Mouse (Mus musculus) CD8-positive naive resting alpha-beta T cell, adult 2 months (primary cell): ENCODE measurements at regions not wholly inside any gene's neighbourhood (a gene's known extent, or its start where the extent isn't known, plus 50 kb on each side); places are given as distances from the start of the nearest gene placed in this dataset.

Source experiments
- DNase-seq, 2 experiments: peaks; one replicate each; pipeline ENCODE4 v3.0.0; 2022; ENCODE audit warnings: low read depth in 2 of 2, low spot score in 2 of 2

DNA sequence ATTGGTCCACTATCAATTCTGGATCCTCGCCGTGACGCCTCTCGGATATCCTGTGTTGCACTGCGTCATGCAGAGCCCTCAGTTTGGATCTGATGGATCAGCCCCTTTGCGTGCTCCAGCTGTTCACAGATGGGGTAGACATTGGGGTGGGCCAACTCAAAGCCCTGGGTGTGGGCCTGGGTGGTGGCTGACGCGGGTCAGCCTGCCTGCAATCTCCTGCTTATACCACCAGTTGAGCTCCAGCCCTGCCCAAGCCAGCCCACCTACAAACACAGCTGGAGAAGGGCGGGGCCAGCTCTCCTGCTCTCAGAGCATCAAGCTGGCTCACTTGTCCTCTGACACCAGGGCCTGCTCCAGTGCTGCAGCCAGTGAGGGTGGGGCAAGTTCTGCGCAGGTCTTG lies 73.1 kb downstream of the Rps15a start:
- DNase-seq: no peak

DNA sequence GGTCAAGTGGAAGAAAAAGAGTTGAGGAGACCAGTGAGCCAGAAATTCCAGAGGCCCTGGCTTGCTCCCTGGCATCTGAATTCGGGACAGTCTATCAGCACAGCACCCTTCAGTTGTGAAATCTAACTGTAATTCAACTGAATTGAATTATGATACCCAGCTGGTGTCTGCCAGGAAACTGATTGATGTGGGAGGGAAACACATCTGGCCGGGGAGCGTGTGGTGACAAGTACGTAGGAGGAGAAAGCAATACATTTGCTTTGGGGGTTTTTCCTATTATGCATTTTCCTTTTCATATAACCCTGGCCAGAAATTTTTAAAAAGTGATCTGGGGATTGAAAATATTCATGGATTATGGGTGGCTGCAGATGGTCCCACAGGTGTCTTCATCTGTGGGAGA lies 76.1 kb downstream of the Rps15a start:
- DNase-seq: no peak

DNA sequence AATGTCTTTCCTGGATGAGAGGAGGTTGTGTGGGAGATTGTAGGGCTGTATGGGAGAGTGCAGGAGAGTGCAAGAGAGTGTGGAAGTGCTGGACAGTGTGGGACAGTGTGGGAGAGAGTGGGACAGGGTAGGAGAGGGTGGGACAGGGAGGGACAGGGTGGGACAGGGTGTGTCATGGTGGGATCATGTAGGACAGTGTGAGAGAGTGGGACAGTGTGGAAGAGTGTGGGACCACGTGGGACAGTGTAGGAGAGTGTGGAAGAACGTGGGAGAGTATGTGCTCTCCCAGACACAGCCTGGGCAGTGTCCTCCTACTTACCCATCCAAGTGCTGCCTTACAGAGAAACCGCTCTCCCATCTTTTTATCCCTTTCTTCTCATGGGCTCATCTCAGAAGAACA lies 78.9 kb downstream of the Rps15a start:
- no peak for DNase-seq

DNA sequence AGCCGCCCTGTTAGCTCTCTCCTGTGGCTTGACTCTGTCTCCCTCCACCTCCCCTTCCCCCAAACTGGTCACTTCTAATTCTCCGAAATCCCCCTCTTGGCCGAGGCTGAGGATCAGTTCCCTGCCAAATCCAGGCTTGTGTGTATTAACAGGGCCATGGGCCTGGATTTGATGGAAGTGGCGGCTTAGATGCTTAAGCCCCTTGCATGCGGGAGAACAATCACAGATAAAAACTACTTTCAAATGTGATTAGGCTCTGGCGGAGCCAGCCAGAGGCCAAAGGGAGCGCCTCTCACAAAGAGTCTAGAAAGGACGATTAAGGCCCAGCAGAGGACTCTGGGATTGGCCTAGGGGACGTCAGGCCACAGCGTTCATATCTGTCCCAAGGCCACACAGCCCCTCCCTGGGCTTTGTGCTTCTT lies 89.9 kb downstream of the Rps15a start:
- DNase-seq: no peak

DNA sequence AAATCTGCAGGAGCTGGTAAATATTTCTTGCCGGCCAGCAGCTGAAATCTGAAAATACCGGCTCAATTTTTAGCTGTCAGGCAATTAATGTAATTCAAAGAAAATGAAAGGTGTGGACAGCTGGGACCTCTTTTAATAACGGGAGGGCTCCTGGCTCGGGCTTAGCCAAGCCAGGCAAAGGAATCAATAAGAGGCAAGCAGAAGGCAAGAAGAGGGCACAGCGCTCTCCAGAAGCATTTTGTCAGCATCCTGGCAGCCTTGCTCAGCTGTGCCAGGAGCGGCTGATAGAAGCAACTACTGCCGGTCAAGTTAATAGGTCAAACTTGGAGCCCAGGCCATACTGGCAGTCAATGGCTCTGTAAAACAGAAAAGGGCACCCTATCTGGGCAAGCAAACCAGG lies 111.4 kb downstream of the Rps15a start:
- DNase-seq: no peak

DNA sequence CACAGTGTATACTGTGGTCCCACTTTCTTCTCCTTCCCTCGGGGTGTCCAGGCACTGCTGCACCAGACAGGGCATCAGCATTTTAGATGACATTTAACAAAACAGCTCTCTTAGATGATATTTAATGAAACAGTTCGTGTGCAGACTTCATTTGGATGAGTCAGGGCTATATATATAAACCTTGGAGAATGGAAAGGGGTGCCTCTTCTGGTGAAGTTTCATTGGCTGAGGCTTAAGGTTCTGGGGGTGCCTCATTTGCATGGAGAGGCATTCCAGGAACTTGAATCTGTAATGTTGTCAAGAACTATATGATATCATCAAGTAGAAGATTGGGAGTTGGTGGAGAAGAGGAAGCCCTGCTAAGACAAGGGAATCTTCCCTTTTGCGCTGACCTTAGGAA lies 114.1 kb downstream of the Rps15a start:
- no peak for DNase-seq

DNA sequence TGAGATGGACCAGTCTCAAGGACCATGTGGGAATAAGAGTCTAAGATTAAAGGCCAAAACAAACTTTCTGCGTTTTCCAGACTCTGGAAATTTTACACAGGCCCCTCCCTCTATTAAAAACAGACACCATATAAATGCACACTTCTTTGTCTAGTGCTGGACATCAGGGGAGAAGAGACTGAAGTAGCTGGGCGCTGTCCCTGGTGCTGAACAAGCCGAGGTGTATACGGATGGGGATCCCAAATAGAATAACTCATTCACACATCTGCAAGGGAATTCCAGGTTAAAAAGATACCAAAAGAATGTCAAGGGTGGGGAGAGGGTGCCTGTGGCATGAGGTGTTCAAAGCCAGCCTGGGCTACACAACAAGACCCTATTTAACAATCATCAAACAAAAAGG lies 114.9 kb downstream of the Rps15a start:
- DNase-seq: no peak

DNA sequence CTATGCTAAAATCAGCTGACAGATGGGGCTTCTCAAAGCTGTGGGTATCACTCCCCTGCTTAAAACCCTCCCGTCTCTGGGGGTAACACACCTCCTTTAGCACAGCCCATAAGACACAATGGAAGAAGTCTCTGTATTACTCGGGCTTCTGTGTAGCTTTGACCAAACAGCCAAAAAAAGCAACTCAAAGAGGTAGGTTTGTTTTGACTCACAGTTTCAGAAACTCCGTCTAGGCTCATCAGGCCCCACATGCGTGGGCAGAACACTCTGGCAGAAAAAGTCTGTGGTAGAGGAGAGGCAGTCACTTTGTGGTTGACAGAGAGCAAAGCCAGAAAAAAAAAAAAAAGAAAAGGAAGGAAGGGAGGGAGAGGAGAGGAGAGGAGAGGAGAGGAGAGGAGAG lies 133.8 kb downstream of the Rps15a start:
- DNase-seq: no peak

DNA sequence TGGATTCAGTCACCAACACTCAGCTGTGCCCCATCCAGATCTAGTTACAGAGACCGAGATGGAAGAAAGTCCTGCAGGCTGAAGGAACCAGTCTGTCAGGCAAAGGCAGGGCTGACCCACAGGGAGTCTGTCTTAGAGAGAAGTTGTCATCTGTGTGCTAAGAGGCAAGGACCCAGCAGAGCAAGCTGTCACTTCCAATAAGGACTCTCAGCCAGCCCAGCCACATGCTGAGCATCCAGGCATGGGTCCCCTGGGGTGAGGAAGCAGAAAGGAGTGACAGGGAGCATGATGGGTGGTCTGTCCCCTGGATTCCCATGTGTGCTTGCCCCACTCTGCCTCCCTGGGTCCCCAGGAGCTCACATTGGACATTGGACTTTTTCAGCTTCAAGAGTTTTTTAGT lies 144.8 kb downstream of the Rps15a start:
- no peak for DNase-seq

DNA sequence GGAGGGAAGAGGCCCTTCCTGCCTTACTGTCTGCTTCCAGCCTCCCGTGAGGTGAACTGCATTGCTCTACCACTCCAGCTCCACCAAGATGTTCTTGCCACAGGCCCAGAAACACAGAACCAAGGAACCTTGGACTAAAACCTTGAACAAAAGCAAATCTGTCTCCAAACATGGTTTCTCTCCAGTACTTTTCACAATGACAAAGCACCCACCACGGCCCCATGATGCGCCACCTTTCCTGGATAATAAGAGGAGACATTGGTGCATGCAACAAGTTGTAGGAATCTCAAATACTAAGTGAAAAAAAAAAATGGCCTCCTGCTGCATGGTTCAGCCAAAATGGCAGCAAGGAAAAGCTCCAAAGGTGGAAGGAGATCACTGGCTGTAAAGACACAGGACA lies 172.6 kb downstream of the Rps15a start:
- no peak for DNase-seq

DNA sequence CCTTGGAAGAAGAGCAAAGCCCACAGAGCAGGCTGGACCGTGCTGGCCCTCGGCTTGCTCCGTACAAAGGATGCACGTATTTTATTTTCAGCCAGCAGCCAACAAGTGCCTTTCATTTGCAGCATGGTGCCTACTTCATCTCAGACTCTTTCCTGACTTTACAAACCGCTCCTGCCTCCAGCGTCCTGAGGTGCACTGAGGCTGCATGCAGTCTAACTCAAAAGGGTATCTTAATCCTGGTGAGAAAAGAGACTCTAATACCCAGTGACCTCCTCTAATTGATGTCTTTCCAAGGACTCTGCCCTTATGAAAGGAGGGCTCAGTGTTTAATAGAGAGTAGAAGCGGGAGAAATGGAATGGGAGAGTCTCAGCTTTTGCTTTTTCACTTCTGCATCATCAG lies 176.4 kb downstream of the Rps15a start:
- DNase-seq: no peak

DNA sequence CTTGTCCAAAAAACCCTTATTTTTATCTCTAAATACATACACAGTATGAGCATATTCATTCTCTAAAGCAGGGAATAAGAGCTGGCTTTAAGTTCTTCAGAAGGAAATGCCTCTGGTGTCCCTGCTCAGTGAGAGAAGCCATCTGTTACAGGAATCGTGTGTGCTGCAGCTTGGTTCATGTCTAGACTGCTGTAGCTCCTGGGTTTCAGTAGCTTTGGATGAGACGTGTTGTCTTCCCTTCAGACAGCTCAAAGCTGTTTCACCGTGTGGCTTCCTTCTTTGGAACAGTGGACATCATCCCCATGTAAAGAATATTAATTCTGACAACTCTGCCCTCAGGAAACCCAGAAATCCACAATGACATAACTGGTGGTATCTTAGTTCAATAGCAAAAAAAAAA lies 181.1 kb downstream of the Rps15a start:
- no peak for DNase-seq

DNA sequence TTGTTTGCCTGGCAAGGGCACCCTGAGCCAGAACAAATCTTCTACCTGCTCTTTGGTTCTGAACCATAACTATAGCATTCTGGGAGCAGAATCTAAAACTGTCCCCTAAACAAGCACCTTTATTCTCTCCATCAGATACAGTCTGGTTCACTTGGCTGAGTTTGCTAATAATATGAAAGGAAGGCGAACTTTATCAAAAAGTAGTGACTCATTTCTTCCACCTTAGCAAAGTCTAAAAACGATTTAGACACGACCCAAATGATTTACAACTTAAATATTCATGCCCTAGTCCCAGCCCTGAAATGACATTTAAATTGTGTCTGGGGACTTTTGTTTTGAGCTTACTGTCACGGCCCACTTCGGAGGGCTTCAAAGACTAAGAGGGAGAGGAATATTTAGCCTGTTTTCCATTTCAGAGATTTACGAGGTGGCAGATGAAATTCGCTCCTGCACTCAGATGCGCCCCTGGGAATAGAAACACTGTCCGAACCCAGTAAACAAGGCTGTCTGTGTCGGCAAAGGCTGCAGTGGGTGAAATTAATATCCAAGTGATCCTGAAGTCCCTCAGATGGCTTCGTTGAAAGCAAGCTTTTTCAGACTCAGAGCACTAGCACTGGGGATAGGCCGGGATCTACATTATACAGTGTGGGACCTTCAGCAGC lies 184.6 kb downstream of the Rps15a start:
- no peak for DNase-seq

DNA sequence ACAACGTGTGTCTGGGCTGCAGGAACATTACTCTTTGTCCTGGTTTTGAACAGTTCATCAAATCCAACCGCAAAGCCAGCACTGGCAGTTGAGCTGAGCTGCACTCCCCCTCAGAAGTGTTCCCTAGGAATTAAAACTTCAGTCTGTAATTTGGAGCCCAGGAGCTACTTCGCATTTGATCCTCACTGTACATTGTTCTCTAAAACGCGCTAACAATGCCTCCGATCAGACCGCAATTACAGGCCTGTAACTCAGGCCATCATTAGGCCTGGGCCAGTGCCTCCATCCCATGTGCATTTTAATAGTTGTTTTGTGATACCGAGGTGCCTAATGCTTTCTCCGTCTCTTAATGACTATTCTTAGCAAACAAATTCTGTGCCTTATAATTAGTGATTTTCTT lies 185.6 kb downstream of the Rps15a start:
- DNase-seq: no peak

DNA sequence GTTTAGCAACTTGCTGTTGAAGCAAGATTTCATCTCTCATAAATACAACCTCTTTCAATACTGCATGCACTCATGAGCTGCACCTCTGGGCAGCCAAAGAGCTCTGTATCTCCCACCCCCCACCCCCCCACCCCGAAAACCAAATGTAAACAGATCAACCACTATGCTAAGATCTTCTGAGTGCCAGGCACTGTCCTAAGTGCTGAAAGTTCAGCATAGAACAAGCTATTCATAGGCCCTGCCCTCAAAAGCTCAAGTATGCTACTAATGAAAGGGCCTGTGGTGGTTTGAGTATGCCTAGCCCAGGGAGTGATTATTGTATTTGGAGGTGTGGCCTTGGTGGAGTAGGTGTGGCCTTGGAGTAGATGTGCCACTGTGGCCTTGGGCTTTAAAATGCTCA lies 189.6 kb downstream of the Rps15a start:
- no peak for DNase-seq

DNA sequence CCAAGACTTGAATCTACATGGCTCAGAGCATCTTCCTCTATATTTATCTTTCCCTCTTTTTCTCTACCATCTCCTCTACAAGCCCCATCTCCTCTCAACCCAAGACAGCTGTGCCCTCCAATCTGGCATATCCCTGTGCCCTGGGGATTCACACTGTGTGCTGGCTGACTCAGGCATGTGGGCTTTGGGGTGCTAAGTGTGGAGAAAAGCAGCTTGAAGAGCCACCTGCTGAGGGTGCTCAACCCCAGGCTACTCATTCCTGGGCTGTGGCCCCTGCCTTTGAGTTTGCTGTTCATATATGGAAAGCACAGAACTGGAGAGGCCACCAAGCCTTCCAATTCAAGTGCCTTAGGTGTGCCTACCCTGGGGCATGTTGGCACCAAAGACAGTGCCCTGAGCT lies 193.7 kb downstream of the Rps15a start:
- no peak for DNase-seq

DNA sequence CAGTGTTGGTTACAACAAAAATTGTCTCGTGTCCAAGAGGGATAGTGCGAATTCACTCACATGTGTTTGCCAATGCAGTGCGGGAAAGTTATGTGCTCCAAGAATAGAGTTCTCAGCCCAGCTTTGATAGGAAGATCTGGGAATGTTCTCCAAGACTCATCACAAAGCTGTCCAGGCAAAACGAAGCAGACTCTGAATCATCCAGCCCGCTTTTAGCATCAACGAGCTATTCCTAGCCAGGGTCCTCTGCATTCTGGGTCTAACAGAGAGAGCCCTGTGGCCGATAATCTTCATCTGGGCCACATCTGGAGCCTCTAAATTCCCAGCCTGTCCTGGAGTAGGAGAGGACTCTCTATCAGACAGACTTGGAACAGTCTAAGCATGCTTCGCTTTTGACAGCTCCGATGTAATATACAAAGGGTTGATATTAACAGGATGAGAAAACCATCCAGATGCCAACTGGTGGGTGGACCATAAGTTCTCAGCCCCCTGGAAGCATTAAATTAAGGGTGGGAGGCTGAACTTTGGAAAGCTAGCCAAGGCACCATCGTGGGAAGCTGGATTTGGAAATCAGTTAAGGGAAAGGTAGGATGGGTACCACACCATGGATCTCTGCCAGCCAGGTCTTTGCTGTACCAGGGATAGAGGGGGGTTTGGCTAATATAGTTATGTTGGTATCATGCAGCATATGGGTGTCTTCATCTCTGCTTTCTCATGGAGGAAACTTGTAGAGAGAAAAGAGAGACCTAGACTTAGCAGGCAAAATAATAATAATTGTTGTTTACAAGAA lies 197.6 kb downstream of the Rps15a start:
- DNase-seq: no peak

DNA sequence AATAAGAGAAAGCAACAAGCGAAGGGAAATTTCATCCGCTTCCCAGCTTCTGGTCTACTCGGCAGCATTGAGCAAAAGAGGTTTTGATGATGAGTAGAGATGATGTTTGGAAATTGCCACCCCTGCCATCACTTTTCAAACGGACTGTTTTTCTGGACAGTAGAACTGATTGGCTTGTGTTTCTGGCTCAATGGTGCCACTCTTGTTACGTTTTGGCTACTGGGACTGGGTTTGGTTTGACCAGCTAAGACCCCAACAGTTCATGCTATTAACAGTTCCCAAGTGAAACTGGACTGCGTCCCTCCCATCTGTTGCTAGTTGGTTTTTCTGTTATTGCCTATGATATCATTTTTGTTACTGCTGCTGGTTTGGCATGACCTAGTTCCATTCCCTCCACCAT lies 199.1 kb downstream of the Rps15a start:
- DNase-seq: no peak

DNA sequence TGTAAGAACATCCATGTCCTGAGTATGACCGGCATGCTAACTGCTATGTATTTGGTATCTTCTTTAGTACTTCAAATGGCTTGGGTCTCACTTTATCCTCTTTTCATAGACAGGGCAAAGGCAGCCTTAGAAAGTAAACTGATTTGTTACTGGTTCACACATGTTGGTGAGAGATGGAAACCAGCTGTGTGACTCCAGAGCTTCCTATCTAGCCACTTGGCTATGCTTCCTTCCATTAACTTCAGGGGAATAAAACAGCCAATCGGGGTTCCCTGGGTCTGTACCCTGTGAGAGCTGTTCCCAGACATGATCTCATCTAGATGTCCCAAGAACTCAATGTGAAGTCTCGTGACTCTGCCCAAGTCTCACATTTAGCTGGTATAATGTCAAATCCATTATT lies 203.5 kb downstream of the Rps15a start:
- DNase-seq: no peak

DNA sequence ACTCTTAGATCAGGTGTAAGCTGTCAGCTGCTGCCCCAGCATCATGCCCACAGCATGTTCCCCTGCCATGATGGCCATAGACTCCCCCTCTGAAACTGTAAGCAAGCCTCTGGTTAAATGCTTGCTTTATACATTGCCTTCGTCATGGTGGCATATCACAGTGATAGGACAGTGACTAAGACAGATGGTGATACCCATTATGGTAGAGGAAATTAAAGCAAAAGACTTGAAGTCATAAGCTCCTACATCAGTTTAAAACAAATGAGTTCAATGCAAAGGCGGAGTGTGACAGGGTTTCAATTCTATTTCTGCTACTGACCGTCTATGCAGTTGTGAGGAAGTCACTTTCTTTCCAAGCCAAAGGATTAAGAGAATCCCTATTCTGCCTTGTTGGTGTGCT lies 204.9 kb downstream of the Rps15a start:
- DNase-seq: no peak

DNA sequence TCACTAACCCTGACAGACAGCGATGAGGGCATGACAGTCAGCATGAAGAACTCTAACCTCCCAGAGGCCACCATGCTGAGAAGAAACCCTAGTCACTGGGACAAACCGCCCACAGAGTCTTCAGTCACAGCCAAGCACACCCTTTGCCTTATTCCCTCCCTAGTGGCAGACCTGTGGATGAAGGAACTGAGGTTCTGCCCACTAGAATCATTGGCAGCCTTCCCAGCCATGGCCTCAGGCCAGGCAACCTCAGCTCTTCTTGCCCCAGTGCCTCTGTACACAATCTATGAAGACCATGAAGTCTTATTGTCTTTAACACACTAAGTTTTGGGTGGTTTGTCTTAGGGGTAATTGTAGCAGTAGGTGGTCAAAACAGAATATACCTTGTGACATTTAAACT lies 219.5 kb downstream of the Rps15a start:
- no peak for DNase-seq

DNA sequence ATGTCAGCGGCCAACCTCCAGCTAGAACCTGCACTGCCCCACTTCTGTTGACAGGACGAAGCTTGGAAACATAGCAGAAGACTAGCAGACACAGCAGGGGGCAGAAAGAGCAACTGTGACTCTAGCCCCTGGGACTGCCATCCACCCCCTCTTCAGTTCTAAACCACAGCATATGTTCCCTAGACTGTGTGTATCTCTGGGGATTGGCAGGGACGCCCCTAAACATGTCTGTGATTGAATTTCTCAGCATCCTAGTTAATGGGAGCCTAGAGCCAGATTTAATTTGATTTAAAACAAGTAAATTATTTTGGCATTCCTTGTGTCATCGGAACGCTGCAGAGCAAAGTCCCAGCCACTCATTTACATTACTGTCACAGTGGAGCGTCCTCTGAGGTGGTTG lies 228.7 kb downstream of the Rps15a start:
- no peak for DNase-seq

DNA sequence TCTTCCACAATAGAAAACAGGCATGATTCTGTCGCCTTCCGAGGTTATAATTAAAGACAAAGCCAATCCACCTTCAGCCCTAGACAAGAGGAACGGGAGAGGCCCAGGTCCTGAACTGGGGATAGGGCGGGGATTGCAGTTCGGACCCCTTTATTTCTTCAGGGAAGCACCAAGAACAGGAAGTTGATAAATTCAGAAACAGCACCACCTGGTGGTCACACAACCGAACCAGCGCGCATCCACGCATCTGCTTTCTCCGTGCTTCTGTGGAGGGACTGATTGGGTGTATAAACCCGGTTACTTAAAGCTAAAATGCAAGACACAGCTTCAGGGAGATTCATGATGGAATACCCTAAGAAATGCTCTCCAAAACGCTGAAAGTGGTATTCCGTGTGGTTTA lies 233.2 kb downstream of the Rps15a start:
- DNase-seq: peak; percentile 9 to 27
